Mouse (Mus musculus) thymus, adult 18-20 months (tissue): ENCODE results near the gene Cyb5r1.

Experiments
- DNase-seq, 2 experiments: peaks; one replicate each; pipeline ENCODE4 v3.0.0; 2022; ENCODE audit warnings: mixed read lengths in 2 of 2

Gene Cyb5r1

DNA sequence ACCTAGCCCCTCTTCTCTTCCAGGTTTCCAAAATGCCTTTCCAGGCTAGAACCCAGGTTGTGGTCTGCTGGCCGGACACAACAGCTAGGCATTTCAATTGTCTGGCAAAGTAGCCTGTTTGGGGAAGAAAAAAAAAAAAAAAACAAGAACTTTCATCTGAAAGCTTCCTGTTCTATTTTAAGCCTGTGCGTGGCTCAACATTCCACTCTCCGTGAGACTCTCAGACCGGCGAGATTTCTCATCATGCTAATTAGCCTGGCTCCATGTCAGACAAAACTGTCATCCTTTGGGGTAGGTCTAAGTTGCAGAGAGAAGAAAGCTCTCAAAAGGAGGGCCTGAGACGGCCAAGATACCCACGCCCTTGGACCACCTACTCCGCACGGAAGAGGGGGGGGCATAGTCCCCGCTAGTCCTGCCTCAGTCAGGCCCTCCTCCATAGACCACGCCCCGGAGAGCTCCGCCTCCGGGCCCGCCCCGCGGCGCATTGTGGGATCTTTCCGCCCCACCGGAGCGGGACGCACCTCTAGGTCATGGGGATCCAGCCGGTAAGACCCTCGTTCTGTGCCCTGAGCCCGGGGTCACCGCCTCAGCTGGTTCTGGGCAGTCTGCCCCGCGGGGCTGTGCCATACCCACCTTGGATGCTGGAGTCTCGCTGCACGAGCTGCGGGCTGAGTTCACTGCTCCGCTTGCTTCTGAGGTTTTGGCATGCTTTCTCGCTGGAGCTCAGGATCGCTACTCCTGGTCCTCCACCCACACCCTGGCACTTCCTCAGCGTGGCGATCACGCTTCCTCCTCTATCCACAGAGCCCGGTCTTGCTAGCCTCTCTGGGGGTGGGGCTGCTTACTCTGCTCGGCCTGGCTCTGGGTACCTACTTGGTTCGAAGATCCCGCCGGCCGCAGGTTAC lies at the start of gene Cyb5r1:
Gene Cyb5r1 (plus strand): TSS at position 51 of the 905 bp plus-strand sequence.
- DNase-seq: peak; percentile 70 to 76

DNA sequence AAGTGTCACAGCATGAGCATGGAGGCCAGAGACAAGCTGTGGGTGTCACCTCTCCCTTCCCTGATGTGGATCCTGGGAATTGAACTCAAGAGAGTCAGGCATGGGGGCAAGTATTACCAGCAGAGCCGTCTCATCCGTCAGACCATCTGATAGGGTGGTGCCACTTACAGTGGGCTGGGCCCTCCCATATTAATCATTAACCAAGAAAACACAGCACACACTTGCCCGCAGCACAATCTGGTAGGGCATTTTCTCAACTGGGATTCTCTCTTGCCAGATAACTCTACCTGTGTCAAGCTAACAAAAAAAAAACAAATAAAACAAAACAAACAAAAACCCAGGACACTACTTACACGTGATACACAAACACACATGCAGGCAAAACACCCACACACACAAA lies 47.9 kb upstream of the Cyb5r1 start:
- DNase-seq: no peak

- no peak for DNase-seq
Measured at GRCm38 (mm10) chr1:134360656-134361055, 44.7 kb upstream of the Cyb5r1 start.

- no peak for DNase-seq
Measured at GRCm38 (mm10) chr1:134361195-134361856, 44.0 kb upstream of the Cyb5r1 start.

DNA sequence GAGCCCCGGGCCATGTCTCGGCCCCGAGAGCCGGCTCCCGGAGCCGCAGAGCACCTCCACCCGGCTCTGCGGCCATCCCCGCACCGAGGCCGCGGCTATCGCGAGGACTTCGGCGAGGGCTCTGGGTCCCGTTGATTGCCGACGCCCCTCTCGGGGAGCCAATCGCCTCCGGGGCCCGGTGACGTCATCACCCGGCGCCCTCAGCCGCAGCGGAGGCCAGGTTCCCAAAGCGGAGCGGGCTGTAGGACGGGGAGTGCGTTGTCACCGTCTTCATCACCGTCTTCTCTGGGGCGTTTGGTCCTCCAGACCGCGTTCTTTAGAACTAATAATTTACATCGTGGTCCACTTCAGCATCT lies 43.5 kb upstream of the Cyb5r1 start, which contains the start of gene Tmem183a:
Gene Tmem183a (minus strand): TSS at position 123 of the 356 bp plus-strand sequence.
- DNase-seq: peak; percentile 89 to 91

GRCm38 (mm10) chr1:134363194-134363593 lies 42.2 kb upstream of the Cyb5r1 start:
- no peak for DNase-seq

DNA sequence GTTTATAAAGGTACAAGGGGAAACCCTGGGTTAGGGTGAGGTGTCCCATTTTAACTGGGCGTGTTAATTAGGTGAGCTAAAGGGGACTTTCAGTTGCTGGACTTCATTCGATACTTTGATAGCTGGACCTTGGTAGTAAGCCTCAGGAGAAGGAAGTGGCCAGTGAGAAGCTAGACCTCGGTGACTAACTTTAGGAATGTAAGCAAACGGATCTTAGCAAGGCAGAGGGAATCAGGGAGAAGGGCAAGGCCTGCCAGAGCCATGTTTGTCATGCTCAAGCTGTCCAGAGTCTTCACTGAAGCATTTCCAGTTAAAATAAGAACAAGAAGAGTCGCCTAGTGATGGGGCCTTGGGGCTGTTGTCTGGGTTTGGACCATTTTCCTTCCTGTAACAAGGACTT lies 39.9 kb upstream of the Cyb5r1 start:
- DNase-seq: no peak

GRCm38 (mm10) chr1:134368777-134369337 lies 36.5 kb upstream of the Cyb5r1 start:
- DNase-seq: peak in 1 of 2 experiments; percentile 8

- DNase-seq: no peak
Measured at GRCm38 (mm10) chr1:134374124-134374523, 31.2 kb upstream of the Cyb5r1 start.

DNA sequence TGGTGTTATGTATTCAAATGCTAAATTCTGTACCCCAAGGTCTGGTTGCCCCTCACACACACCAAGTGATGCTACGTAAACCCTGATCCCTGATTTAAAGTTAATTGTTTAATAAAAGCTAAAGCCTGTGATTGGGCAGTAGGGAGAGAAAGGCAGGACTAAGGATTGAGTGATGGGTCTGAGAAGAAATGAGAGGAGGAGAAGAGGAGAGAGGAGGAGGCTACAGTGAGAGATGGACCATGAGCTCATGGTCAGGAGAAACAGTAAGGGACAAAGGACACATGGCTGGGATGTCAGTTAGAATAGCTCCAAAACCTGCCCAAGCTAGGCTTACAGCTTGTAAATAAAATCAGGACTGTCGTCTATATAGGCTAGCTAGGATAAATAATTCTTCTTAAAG lies 24.3 kb upstream of the Cyb5r1 start:
- DNase-seq: no peak

- no peak for DNase-seq
Measured at GRCm38 (mm10) chr1:134381795-134382625, 23.3 kb upstream of the Cyb5r1 start.

GRCm38 (mm10) chr1:134384581-134384980 lies 20.8 kb upstream of the Cyb5r1 start:
- DNase-seq: no peak

DNA sequence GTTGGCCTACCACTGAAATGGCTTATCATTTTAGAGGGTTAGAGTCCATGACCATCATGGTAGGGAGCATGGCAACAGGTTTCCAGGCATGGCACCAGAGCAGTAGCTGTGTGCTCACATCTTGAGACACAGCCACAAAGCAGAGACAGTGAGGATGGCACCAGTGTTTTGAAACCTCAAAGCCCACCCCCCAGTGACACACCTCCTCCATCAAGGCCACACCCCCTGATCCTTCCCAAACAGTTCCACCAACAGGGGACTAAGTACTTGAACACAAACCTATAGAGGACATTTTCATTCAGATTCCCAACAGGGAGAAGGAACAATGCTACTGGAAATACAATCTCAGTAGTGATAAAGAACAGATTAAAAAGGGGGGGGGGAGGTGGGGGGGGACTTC lies 20.2 kb upstream of the Cyb5r1 start:
- no peak for DNase-seq

- DNase-seq: no peak
Measured at GRCm38 (mm10) chr1:134385666-134386065, 19.7 kb upstream of the Cyb5r1 start, which contains the start of gene 4933406M09Rik. TSS of gene 4933406M09Rik (plus strand) at chr1:134385940.

GRCm38 (mm10) chr1:134393827-134394226 lies 11.5 kb upstream of the Cyb5r1 start:
- DNase-seq: no peak

- DNase-seq: no peak
Measured at GRCm38 (mm10) chr1:134398210-134398609, 7.1 kb upstream of the Cyb5r1 start.

GRCm38 (mm10) chr1:134399735-134400134 lies 5.6 kb upstream of the Cyb5r1 start:
- no peak for DNase-seq

DNA sequence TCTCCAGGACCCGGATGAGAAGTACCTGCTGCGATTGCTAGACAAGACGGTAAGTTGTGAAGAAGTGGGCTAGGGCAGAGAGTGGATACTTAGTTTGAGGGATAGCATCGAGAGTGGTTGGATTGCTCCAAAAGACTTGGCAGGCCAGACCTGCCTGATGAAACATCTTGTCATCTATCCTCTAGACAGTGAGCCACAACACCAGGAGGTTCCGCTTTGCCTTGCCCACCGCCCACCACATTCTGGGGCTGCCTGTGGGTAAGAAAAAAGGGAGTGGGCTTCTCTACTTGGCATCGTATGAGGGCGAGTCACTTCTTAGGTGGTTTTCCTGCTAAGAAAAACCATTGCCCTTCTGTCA lies 1.0 kb downstream of the Cyb5r1 start:
- DNase-seq: no peak

- DNase-seq: no peak
Measured at GRCm38 (mm10) chr1:134408080-134408479, 2.7 kb downstream of the Cyb5r1 start.

DNA sequence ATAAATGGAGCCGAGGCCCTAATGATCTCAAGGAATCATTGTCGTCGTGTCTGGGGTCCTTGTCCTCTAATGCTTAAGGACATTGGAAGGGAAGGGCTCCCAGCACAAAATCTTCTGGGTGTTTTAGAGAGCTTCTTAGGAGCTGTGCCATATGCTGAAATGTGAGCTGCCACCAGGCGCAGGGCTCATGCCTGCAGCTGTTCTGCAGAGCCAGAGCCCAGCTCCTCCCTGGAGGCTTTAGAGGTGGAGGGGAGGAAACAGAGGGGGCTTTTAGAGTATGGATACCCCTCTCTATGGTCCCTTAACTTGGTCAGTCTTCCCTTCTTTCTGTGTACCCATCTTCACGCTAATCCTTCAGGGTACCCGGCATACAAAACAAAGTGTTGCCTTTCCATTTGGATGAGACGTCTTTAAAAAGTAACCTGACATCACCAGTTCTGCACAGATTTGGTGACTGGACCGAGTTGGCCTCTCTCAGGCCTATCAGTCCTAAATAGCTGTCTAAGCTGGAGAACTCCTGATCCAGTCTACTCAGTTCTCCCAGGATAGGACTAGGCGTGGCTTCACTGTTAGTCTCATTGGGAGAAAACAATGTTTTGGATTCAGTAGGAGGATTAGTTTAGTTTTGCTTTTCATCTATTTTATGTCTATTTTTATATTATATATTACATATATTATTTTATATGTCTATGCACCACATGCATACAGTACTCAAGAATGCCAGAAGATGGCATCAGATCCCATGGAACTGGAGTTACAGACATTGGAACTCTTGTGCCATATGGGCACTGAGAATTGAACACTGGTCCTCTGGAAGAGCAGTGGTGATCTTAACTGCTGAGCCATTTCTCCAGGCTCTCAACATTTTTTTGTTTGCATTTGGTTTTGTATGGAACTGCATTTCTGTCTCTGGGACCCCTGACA lies 6.6 kb downstream of the Cyb5r1 start:
- DNase-seq: no peak

DNA sequence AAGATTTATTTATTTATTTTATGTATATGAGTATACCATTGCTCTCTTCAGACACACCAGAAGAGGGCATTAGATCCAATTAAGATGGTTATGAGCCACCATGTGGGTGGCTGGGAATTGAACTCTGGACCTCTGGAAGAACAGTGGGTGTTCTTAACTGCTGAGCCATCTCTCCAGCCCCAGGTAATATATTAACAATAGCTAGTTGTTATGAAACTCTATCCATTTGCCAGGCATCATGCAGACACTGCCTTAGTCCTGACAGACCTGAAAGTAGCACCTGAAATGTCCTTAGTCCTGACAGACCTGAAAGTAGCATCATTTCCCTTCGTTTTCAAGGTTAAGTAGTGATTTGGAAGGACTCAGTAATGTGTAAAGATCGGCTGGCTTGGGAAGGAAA lies 8.7 kb downstream of the Cyb5r1 start:
- DNase-seq: no peak
